ENCODE assay signal across 9 mouse cellular contexts in the genomic region with DNA sequence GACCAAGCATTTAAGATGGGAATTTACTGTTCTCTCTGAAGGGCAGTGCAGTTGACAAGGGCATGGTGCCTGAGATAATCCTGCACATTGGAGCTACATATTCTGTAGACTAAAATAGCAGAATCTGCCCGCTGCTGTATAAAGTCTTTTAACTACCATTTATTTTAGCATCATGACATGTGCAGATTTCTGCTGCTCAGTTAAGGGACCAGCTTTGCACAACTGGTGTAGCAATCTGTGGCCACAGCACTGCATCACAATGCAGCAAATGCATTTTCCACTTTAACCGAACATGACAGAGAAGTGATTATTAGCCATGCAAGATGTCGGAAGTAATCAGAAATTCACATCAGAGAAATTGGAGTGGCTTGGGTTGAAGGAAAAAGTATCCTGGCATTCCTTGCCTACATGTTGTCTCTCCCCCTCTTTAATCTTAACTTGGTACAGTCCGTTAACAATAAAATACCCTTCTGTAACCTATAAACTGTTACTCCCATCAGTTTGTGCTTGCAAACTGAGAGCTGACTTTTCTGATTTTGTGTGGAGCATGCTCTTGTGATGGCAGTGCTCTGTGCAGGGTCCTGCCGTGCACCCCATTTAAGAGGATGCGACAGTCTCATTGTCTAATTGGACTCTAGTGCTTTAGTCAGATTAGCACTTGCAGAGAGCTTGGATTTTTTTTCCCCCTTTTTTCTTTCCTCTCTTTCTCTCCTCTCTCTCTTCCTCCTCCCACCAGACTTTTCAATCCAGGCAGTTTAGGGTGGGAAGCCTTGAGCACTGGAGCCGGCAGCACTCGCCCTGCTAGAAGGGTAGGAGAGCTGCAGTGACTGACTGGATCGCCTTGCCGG. TPM values are rescaled to one million over a fixed set of nuclear protein-coding genes. Genes with fewer than 3 reads are reported as not detected.
DNase-seq lines count a peak whose midpoint lies in the region; ATAC-seq and TF ChIP-seq lines count a peak whose summit lies in the region.
"Had no signal": no experiment of that assay in that cellular context is flagged by ENCODE, and none has a peak within 500 bp of the region (broad histone marks: within the 10 kb centered on the region; RNA-seq: fewer than 3 reads in every experiment).

No protein-coding gene starts in this region.

- peak overlapping the region; percentile 35 for H3K9ac ChIP-seq in forebrain, postnatal 0 days
- peak overlapping the region; percentile 70 for H3K9ac ChIP-seq in neural tube, embryonic 13.5 days

- H3K27me3 ChIP-seq in forebrain, postnatal 0 days (ENCODE audit: insufficient read depth, low read length): no peaks in the 10 kb centered on the region
- no peaks in the 10 kb centered on the region for H3K27me3 ChIP-seq in neural tube, embryonic 13.5 days
- H3K27me3 ChIP-seq: Patski had no signal

- peak; percentile 82 for ATAC-seq in forebrain, postnatal 0 days
- peak; percentile 78 for ATAC-seq in neural tube, embryonic 13.5 days (ENCODE audit: low read depth)
- ATAC-seq: Patski had no signal

- peak overlapping the region; percentile 40 for H3K4me3 ChIP-seq in forebrain, postnatal 0 days (ENCODE audit: low read depth, low read length)
- H3K4me3 ChIP-seq in neural tube, embryonic 13.5 days: peak overlapping the region; percentile 36

- no peaks in the 10 kb centered on the region for H3K36me3 ChIP-seq in forebrain, postnatal 0 days (ENCODE audit: insufficient read depth)
- no peaks in the 10 kb centered on the region for H3K36me3 ChIP-seq in neural tube, embryonic 13.5 days

- TF ChIP-seq CTCF in forebrain, postnatal 0 days (IDR thresholded peaks at IDR 0.05; ENCODE audit: low read depth): no peak

- H3K9me3 ChIP-seq in forebrain, postnatal 0 days (ENCODE audit: low read length): no peaks in the 10 kb centered on the region
- H3K9me3 ChIP-seq in neural tube, embryonic 13.5 days: no peaks in the 10 kb centered on the region

- WGBS in forebrain, postnatal 0 days: 16% methylated on average over 10 of the region's 10 CpGs
- WGBS in neural tube, embryonic 13.5 days: 44% methylated on average over 10 of the region's 10 CpGs

- H3K4me2 ChIP-seq in forebrain, postnatal 0 days (ENCODE audit: low read depth): peak overlapping the region; percentile 43
- peak overlapping the region; percentile 52 for H3K4me2 ChIP-seq in neural tube, embryonic 13.5 days

- DNase-seq in kidney, postnatal 4 days: peak; percentile 24 to 33
- DNase-seq in kidney, adult 18-20 months: no peak
- DNase-seq in forebrain, postnatal 0 days: peak; percentile 73
- peak; percentile 33 for DNase-seq in layer of hippocampus, adult 9-10 months (ENCODE audit: low spot score)
- DNase-seq in liver: no peak
- no peak for DNase-seq in testis, postnatal 14 days (ENCODE audit: low spot score)
- DNase-seq in lung, postnatal 14 days: no peak

- peak overlapping the region; percentile 77 for H3K27ac ChIP-seq in forebrain, postnatal 0 days (ENCODE audit: low read depth, low read length)
- H3K27ac ChIP-seq in neural tube, embryonic 13.5 days (replicated peaks): peak overlapping the region; percentile 86

- H3K4me1 ChIP-seq in forebrain, postnatal 0 days (ENCODE audit: insufficient read depth): peaks cover 9% of the 10 kb centered on the region
- peaks cover 23% of the 10 kb centered on the region for H3K4me1 ChIP-seq in neural tube, embryonic 13.5 days (replicated peaks)

RNA-seq across cellular contexts. Expression of a gene that starts 52.2 kb away (rescaled TPM):
- 43.7 and 44.5 TPM in 2 replicates for total RNA-seq in forebrain, postnatal 0 days (2014; rRNA removed)
- 31.4 and 36.7 TPM in 2 replicates for polyA plus RNA-seq in forebrain, postnatal 0 days (2015; fragmentation: Nextera tagmentation; extraction: Ambion mirVana)
- polyA plus RNA-seq in neural tube, embryonic 13.5 days (2015; fragmentation: Nextera tagmentation; extraction: Ambion mirVana): 56.1 and 59.9 TPM in 2 replicates

Comparison
In these comparisons a context has a peak if more than half of its experiments do, and no peak if none do; other contexts are left out.
1. DNase-seq: peak in kidney, postnatal 4 days (2 of 2), forebrain, postnatal 0 days (single experiment) and layer of hippocampus, adult 9-10 months (single experiment); none in kidney, adult 18-20 months (single experiment), liver (single experiment), testis, postnatal 14 days (single experiment) and lung, postnatal 14 days (single experiment).